Mouse (Mus musculus): Measurements from ENCODE around the gene Zfp648. TPM values are rescaled to one million over a fixed set of nuclear protein-coding genes. Genes with fewer than 3 reads are reported as not detected.

Zfp648 gene
- polyA plus RNA-seq, 1 experiment = not detected

DNA sequence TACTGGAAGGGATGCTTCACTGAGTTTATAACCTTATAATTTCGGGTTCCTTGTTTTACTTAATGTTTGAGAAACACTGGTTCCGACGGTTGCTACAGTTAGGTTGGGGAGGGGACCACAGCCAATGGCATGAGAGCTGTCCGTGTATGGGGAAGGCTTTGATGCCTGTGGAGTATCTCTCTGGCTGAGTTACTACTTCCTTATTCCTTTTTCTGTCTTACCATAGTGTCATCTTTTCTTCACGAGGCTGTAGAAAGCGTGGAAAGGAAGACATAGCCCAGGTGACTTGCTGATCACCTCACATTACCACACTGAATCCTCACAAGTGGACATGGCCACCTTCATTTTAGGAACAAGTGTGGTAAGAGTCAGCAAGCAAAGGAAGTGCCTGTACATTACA, 32.0 kb downstream of the Zfp648 start:
- Histone ChIP-seq H3K9ac (ENCODE audit: low read depth, poor library complexity, severe bottlenecking) (no peak overlapping the region), H3K4me1 (ENCODE audit: control insufficient read depth, insufficient read depth, low read length) (no peaks in the 10 kb centered on the region), H3K9me3 (replicated peaks; ENCODE audit: control insufficient read depth, insufficient read depth, low read length, poor library complexity, severe bottlenecking) (no peaks in the 10 kb centered on the region), H3K36me3 (ENCODE audit: control insufficient read depth, insufficient read depth, low read length, poor library complexity, severe bottlenecking) (no peaks in the 10 kb centered on the region), H3K4me3 (ENCODE audit: low read depth, low read length) (no peak overlapping the region), H3K27ac (ENCODE audit: insufficient read depth, low read length) (no peak overlapping the region), H3K27me3 (ENCODE audit: control insufficient read depth, insufficient read depth, low read length, poor library complexity, severe bottlenecking) (no peaks in the 10 kb centered on the region)
- TF ChIP-seq CTCF (IDR thresholded peaks at IDR 0.05; ENCODE audit: low read depth, low read length) (no peak), EP300 (IDR thresholded peaks at IDR 0.05; ENCODE audit: insufficient read depth, low read depth, low read length) (no peak), POLR2A (IDR thresholded peaks at IDR 0.05; ENCODE audit: insufficient read depth, low read length) (no peak)

DNA sequence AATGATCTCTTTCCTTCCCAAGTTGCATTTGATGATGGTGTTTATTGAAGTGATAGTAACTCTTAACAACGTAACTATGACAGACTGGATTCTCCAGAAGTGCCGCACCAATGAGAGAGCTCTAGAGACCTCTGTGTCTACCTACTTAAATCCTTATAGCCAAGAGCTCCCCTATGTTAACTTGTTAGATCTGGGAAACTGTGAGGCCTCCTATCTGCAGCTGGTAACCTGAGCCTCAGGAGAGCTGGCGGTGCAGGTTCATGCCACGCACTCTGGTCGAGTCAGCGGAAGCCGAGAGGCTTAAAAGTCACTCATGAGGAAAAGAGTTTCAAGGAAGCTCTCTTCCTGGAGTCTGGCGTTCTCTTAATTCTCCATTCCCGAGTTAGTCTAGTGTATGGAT, 33.8 kb downstream of the Zfp648 start:
- H3K9ac ChIP-seq (ENCODE audit: low read depth, poor library complexity, severe bottlenecking) = no peak overlapping the region
- TF ChIP-seq POLR2A (IDR thresholded peaks at IDR 0.05; ENCODE audit: insufficient read depth, low read length) = no peak
- no peak for TF ChIP-seq CTCF (IDR thresholded peaks at IDR 0.05; ENCODE audit: low read depth, low read length)
- no peak for TF ChIP-seq EP300 (IDR thresholded peaks at IDR 0.05; ENCODE audit: insufficient read depth, low read depth, low read length)
- H3K27ac ChIP-seq (ENCODE audit: insufficient read depth, low read length) = no peak overlapping the region
- no peaks in the 10 kb centered on the region; the same call in 1 of the 2 replicates for H3K27me3 ChIP-seq (ENCODE audit: control insufficient read depth, insufficient read depth, low read length, poor library complexity, severe bottlenecking)
- H3K9me3 ChIP-seq (replicated peaks; ENCODE audit: control insufficient read depth, insufficient read depth, low read length, poor library complexity, severe bottlenecking) = no peaks in the 10 kb centered on the region
- no peaks in the 10 kb centered on the region for H3K36me3 ChIP-seq (ENCODE audit: control insufficient read depth, insufficient read depth, low read length, poor library complexity, severe bottlenecking)
- no peaks in the 10 kb centered on the region for H3K4me1 ChIP-seq (ENCODE audit: control insufficient read depth, insufficient read depth, low read length)
- H3K4me3 ChIP-seq (ENCODE audit: low read depth, low read length) = no peak overlapping the region

DNA sequence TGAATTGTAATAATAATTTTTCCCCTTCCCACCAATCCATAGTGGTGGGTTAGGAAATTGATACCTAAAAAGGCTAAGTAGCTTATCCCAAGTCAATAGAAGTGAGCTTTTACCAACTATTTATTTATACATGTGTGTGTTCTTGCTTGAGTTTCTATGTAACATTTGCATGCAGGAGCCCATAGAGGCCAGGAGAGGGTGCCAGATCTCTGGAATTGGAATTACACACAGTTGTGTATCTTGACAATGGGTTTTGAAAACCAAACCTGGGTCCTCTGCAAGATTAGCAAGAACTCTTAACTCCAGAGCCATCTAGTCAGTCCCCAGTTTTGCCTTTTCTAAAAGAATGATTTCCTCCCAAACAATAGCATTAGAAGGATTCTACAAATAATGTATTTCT, 37.9 kb downstream of the Zfp648 start:
- Histone ChIP-seq H3K9ac (ENCODE audit: low read depth, poor library complexity, severe bottlenecking) (no peak overlapping the region), H3K27ac (ENCODE audit: insufficient read depth, low read length) (no peak overlapping the region), H3K27me3 (ENCODE audit: control insufficient read depth, insufficient read depth, low read length, poor library complexity, severe bottlenecking) (no peaks in the 10 kb centered on the region; the same call in 1 of the 2 replicates), H3K4me1 (ENCODE audit: control insufficient read depth, insufficient read depth, low read length) (no peaks in the 10 kb centered on the region), H3K36me3 (ENCODE audit: control insufficient read depth, insufficient read depth, low read length, poor library complexity, severe bottlenecking) (no peaks in the 10 kb centered on the region), H3K9me3 (replicated peaks; ENCODE audit: control insufficient read depth, insufficient read depth, low read length, poor library complexity, severe bottlenecking) (no peaks in the 10 kb centered on the region), H3K4me3 (ENCODE audit: low read depth, low read length) (no peak overlapping the region)
- no peak for TF ChIP-seq EP300 (IDR thresholded peaks at IDR 0.05; ENCODE audit: insufficient read depth, low read depth, low read length)
- no peak for TF ChIP-seq CTCF (IDR thresholded peaks at IDR 0.05; ENCODE audit: low read depth, low read length)
- no peak for TF ChIP-seq POLR2A (IDR thresholded peaks at IDR 0.05; ENCODE audit: insufficient read depth, low read length)

DNA sequence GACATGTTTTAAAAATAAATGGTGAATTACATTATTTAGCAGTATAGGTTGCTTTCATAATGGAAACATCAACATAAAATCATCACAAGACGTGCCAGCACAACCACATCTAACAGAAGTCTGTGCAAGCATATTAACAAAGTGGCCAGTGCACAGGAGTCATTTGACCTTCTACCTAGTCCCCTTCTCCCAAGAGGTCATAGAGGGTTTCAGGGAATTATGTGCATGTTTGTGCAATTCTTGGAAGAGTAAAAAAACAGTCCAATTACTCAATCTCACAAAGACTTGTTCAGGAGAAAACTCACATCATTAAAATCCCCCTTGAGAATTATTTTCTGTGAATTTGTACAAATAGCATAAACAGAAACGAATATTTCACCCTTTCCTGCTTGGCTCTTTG, 50.2 kb downstream of the Zfp648 start:
- Histone ChIP-seq H3K9me3 (replicated peaks; ENCODE audit: control insufficient read depth, insufficient read depth, low read length, poor library complexity, severe bottlenecking) (no peaks in the 10 kb centered on the region), H3K4me3 (ENCODE audit: low read depth, low read length) (no peak overlapping the region), H3K4me1 (ENCODE audit: control insufficient read depth, insufficient read depth, low read length) (no peaks in the 10 kb centered on the region), H3K9ac (ENCODE audit: low read depth, poor library complexity, severe bottlenecking) (no peak overlapping the region), H3K27ac (ENCODE audit: insufficient read depth, low read length) (no peak overlapping the region), H3K36me3 (ENCODE audit: control insufficient read depth, insufficient read depth, low read length, poor library complexity, severe bottlenecking) (no peaks in the 10 kb centered on the region), H3K27me3 (ENCODE audit: control insufficient read depth, insufficient read depth, low read length, poor library complexity, severe bottlenecking) (no peaks in the 10 kb centered on the region)
- TF ChIP-seq EP300 (IDR thresholded peaks at IDR 0.05; ENCODE audit: insufficient read depth, low read depth, low read length) = no peak
- no peak for TF ChIP-seq CTCF (IDR thresholded peaks at IDR 0.05; ENCODE audit: low read depth, low read length)
- no peak for TF ChIP-seq POLR2A (IDR thresholded peaks at IDR 0.05; ENCODE audit: insufficient read depth, low read length)

DNA sequence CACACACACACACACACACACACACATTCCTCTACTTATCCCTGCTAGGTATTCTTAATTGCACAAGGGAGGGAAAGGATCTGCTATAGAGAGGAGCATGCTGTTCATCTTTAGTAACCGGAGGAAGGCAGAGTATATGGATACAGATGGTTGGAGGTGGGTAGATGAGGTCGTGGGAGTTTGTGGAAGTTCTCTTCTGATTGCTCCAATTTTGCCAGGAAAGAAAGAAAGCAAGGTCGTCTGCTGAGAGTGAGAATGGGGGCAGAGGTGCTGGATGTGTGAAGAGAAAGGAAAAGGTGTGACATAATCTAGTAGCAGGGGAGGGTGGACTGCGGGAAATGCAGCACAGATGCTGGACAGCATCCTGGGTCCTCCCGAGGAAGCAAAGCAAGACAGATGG, 51.8 kb downstream of the Zfp648 start:
- no peak overlapping the region for H3K27ac ChIP-seq (ENCODE audit: insufficient read depth, low read length)
- no peaks in the 10 kb centered on the region for H3K9me3 ChIP-seq (replicated peaks; ENCODE audit: control insufficient read depth, insufficient read depth, low read length, poor library complexity, severe bottlenecking)
- H3K27me3 ChIP-seq (ENCODE audit: control insufficient read depth, insufficient read depth, low read length, poor library complexity, severe bottlenecking) = no peaks in the 10 kb centered on the region
- H3K4me3 ChIP-seq (ENCODE audit: low read depth, low read length) = no peak overlapping the region
- TF ChIP-seq POLR2A (IDR thresholded peaks at IDR 0.05; ENCODE audit: insufficient read depth, low read length) = no peak
- TF ChIP-seq CTCF (IDR thresholded peaks at IDR 0.05; ENCODE audit: low read depth, low read length) = no peak
- TF ChIP-seq EP300 (IDR thresholded peaks at IDR 0.05; ENCODE audit: insufficient read depth, low read depth, low read length) = no peak
- H3K9ac ChIP-seq (ENCODE audit: low read depth, poor library complexity, severe bottlenecking) = no peak overlapping the region
- H3K36me3 ChIP-seq (ENCODE audit: control insufficient read depth, insufficient read depth, low read length, poor library complexity, severe bottlenecking) = no peaks in the 10 kb centered on the region
- no peaks in the 10 kb centered on the region for H3K4me1 ChIP-seq (ENCODE audit: control insufficient read depth, insufficient read depth, low read length)

All from ES-Bruce4 (cell line).